Mouse (Mus musculus) thymus, adult 2 months (tissue): ENCODE data around the gene Tet2. TPM values are rescaled to one million over a fixed set of nuclear protein-coding genes. Genes with fewer than 3 reads are reported as not detected.

Experiments used
- DNase-seq: peaks from one replicate; pipeline ENCODE4 v3.0.0; 2021
- H3K27ac ChIP-seq: fragments of 200-500 bp; 2 replicates; pipeline ENCODE4 v1.5.1; 2012; ENCODE audit warnings: low read length, control low read depth; ENCODE audit not compliant: control insufficient read depth, insufficient read depth
- H3K27me3 ChIP-seq: fragments of 200-500 bp; 2 replicates; pipeline ENCODE4 v1.6.1; 2012; ENCODE audit warnings: mild to moderate bottlenecking, low read length, moderate library complexity, mixed read lengths; ENCODE audit not compliant: control insufficient read depth, insufficient read depth
- H3K36me3 ChIP-seq: fragments of 200-500 bp; 2 replicates; pipeline ENCODE4 v1.6.1; 2012; ENCODE audit warnings: mild to moderate bottlenecking, low read length, moderate library complexity; ENCODE audit not compliant: control insufficient read depth, insufficient read depth
- H3K4me1 ChIP-seq: fragments of 200-500 bp; replicated peaks from 2 replicates; pipeline ENCODE4 v1.6.1; 2012; ENCODE audit warnings: low read length; ENCODE audit not compliant: control insufficient read depth, insufficient read depth
- H3K4me3 ChIP-seq: fragments of 200-500 bp; 2 replicates; pipeline ENCODE4 v1.5.1; 2012; ENCODE audit warnings: mild to moderate bottlenecking, low read length, control low read depth, moderate library complexity; ENCODE audit not compliant: control insufficient read depth, insufficient read depth
- CTCF ChIP-seq: fragments of 200-500 bp; IDR thresholded peaks from 2 replicates; pipeline ENCODE4 v1.5.1; 2012; ENCODE audit warnings: mild to moderate bottlenecking, control low read depth, low read length, moderate library complexity, borderline replicate concordance; ENCODE audit not compliant: control insufficient read depth, poor library complexity, insufficient read depth; ENCODE audit errors: extremely low read depth
- POLR2A ChIP-seq: fragments of 200-500 bp; IDR thresholded peaks from 2 replicates; pipeline ENCODE4 v1.6.1; 2012; ENCODE audit warnings: mild to moderate bottlenecking, low read length, control low read depth, moderate library complexity; ENCODE audit not compliant: control insufficient read depth, poor library complexity, insufficient read depth; ENCODE audit errors: extremely low read depth
- WGBS: fragments of 180-500 bp; shearing (Covaris S2); methylation state at CpG from one replicate; pipeline ENCODE4 v1.1.7; 2018; 5-methylcytosine and 5-hydroxymethylcytosine counted together
- polyA plus RNA-seq: library from polyadenylated mRNA; depleted of rRNA; stranded (reverse); fragments of >200 nt; gene quantifications from 2 replicates; pipeline ENCODE4 v1.2.3, GENCODE M21; 2012; rRNA removed

The Tet2 gene
- polyA plus RNA-seq, 1 experiment, result 13.0 TPM

- no peak overlapping the region for H3K4me3 ChIP-seq
- 88% methylated on average over 4 of the region's 4 CpGs for WGBS
- H3K36me3 ChIP-seq, result no peaks in the 10 kb centered on the region
- TF ChIP-seq POLR2A (no peak), CTCF (no peak)
- DNase-seq, result no peak
- no peaks in the 10 kb centered on the region for H3K4me1 ChIP-seq
- H3K27ac ChIP-seq, result no peak overlapping the region
- H3K27me3 ChIP-seq, result no peaks in the 10 kb centered on the region
Observed at GRCm38 (mm10) chr3:133436279-133436860, 108.6 kb downstream of the Tet2 start.

- H3K36me3 ChIP-seq, result no peaks in the 10 kb centered on the region
- no peak overlapping the region for H3K27ac ChIP-seq
- TF ChIP-seq POLR2A (no peak), CTCF (no peak)
- no peak overlapping the region for H3K4me3 ChIP-seq
- H3K27me3 ChIP-seq, result no peaks in the 10 kb centered on the region
- no peaks in the 10 kb centered on the region for H3K4me1 ChIP-seq
- no peak for DNase-seq
- WGBS, result 87% methylated on average over 1 of the region's 1 CpGs
Observed at GRCm38 (mm10) chr3:133435774-133436148, 109.2 kb downstream of the Tet2 start.

GRCm38 (mm10) chr3:133435141-133435773 lies 109.7 kb downstream of the Tet2 start:
- Histone ChIP-seq H3K27me3 (no peaks in the 10 kb centered on the region), H3K36me3 (no peaks in the 10 kb centered on the region), H3K27ac (no peak overlapping the region), H3K4me3 (no peak overlapping the region), H3K4me1 (no peaks in the 10 kb centered on the region)
- no peak for DNase-seq
- 87% methylated on average over 6 of the region's 6 CpGs for WGBS
- TF ChIP-seq POLR2A (no peak), CTCF (no peak)

- H3K4me1 ChIP-seq, result no peaks in the 10 kb centered on the region
- H3K36me3 ChIP-seq, result no peaks in the 10 kb centered on the region
- H3K27ac ChIP-seq, result no peak overlapping the region
- no peak overlapping the region for H3K4me3 ChIP-seq
- DNase-seq, result no peak
- TF ChIP-seq POLR2A, result no peak
- TF ChIP-seq CTCF, result no peak
- WGBS, result 97% methylated on average over 4 of the region's 4 CpGs
- no peaks in the 10 kb centered on the region for H3K27me3 ChIP-seq
Observed at GRCm38 (mm10) chr3:133429394-133430173, 115.4 kb downstream of the Tet2 start.

GRCm38 (mm10) chr3:133428003-133428402 lies 116.9 kb downstream of the Tet2 start:
- Histone ChIP-seq H3K4me1 (no peaks in the 10 kb centered on the region), H3K36me3 (no peaks in the 10 kb centered on the region), H3K27me3 (no peaks in the 10 kb centered on the region), H3K4me3 (no peak overlapping the region), H3K27ac (no peak overlapping the region)
- WGBS, result 90% methylated on average over 4 of the region's 4 CpGs
- TF ChIP-seq CTCF, result no peak
- no peak for TF ChIP-seq POLR2A
- DNase-seq, result no peak

- no peak for DNase-seq
- TF ChIP-seq POLR2A, result no peak
- H3K36me3 ChIP-seq, result no peaks in the 10 kb centered on the region
- H3K4me1 ChIP-seq, result no peaks in the 10 kb centered on the region
- no peak overlapping the region for H3K27ac ChIP-seq
- no peaks in the 10 kb centered on the region for H3K27me3 ChIP-seq
- H3K4me3 ChIP-seq, result no peak overlapping the region
Observed at GRCm38 (mm10) chr3:133423073-133423472, 121.9 kb downstream of the Tet2 start.

GRCm38 (mm10) chr3:133414747-133415146 lies 130.2 kb downstream of the Tet2 start:
- Histone ChIP-seq H3K4me3 (no peak overlapping the region), H3K27me3 (no peaks in the 10 kb centered on the region), H3K27ac (no peak overlapping the region), H3K4me1 (peaks cover 2% of the 10 kb centered on the region; the same call in 1 of the 2 replicates), H3K36me3 (no peaks in the 10 kb centered on the region)
- no peak for TF ChIP-seq POLR2A
- TF ChIP-seq CTCF, result no peak
- no peak for DNase-seq
- WGBS, result 95% methylated on average over 4 of the region's 4 CpGs

Other genes with a start within 250 kb of the Tet2 start
- gene Ppa2, start 235.0 kb downstream of the Tet2 start, polyA plus RNA-seq, result 38.5 and 50.5 TPM in 2 replicates